Mouse (Mus musculus): ENCODE data around the gene Cuedc2. TPM values are rescaled to one million over a fixed set of nuclear protein-coding genes. Genes with fewer than 3 reads are reported as not detected.
A peak's percentile ranks its signal among the peaks of the same experiment; 100 is the strongest.

The Cuedc2 gene
- polyA plus RNA-seq, 1 experiment from 2014 or later: 80.0 TPM

DNA sequence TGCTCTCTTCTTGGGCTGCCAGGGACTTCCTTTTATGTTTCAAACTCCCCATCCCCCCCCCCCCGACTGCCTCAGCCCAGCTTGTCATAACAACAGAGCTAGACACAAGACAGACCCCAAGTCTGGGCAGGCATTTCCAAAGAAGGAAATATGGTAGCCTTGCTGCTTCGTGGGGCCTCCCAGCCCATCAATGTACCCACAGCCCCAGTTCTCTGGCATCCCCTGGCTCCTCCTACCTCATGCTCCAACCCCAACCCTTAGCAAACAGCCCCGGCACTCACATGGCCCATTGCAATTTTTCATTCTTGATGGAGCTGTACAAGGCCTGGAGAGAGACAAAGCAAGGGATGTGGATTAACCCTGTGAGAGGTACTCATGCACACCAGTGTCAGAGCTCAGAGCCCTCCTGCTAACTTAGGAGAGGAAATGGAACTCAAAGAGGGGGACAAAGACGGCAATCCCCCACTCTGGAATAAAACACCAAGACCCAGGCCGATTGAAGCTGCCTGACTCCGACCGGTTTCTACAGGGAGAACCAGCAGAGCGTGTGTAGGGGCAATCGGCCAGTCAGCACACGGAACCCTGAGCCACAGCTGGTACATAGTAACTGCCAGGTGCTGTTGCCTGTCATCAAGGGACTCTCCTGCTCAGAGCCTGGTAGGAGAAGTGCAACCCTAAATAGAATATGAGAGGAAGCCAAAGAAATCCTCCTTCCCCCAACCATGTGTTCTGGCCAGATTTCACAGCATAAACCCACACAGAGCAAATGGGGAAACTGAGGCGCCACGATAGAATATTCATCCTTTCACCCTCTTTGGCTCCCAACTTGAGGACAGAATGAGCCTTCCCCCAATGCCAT, 22.5 kb downstream of the Cuedc2 start:
- Histone ChIP-seq H3K4me1 (replicated peaks; ENCODE audit: control insufficient read depth, insufficient read depth, low read length) (no peaks in the 10 kb centered on the region), H3K27me3 (replicated peaks; ENCODE audit: control insufficient read depth, insufficient read depth, low read length) (peaks cover 56% of the 10 kb centered on the region), H3K4me2 (replicated peaks; ENCODE audit: low read depth) (peak overlapping the region; percentile 66), H3K9me3 (ENCODE audit: control insufficient read depth) (no peaks in the 10 kb centered on the region), H3K27ac (ENCODE audit: low read depth, low read length) (peak overlapping the region; percentile 21; the same call in 1 of the 2 replicates), H3K36me3 (ENCODE audit: control insufficient read depth, insufficient read depth) (peaks cover 12% of the 10 kb centered on the region), H3K4me3 (ENCODE audit: low read depth, low read length) (peak overlapping the region; percentile 39), H3K9ac (ENCODE audit: low read depth, low read length) (no peak overlapping the region)
- 36% methylated on average over 12 of the region's 12 CpGs for WGBS
- 0 out of 2 replicates have a peak, but pooled peaks have one; percentile 9 for ATAC-seq
- TF ChIP-seq CTCF (IDR thresholded peaks at IDR 0.05; ENCODE audit: low read depth): no peak

GRCm38 (mm10) chr19:46314872-46315742, 23.4 kb downstream of the Cuedc2 start:
- peaks cover 20% of the 10 kb centered on the region for H3K36me3 ChIP-seq (ENCODE audit: control insufficient read depth, insufficient read depth)
- WGBS: 20% methylated on average over 14 of the region's 14 CpGs
- no peaks in the 10 kb centered on the region for H3K9me3 ChIP-seq (ENCODE audit: control insufficient read depth)
- no peak overlapping the region for H3K9ac ChIP-seq (ENCODE audit: low read depth, low read length)
- no peak for TF ChIP-seq CTCF (IDR thresholded peaks at IDR 0.05; ENCODE audit: low read depth)
- no peak for ATAC-seq
- H3K4me2 ChIP-seq (replicated peaks; ENCODE audit: low read depth): peak overlapping the region; percentile 25; the same call in 1 of the 2 replicates
- peaks cover 48% of the 10 kb centered on the region for H3K27me3 ChIP-seq (replicated peaks; ENCODE audit: control insufficient read depth, insufficient read depth, low read length)
- H3K27ac ChIP-seq (ENCODE audit: low read depth, low read length): no peak overlapping the region; the same call in 1 of the 2 replicates
- no peaks in the 10 kb centered on the region for H3K4me1 ChIP-seq (replicated peaks; ENCODE audit: control insufficient read depth, insufficient read depth, low read length)
- no peak overlapping the region for H3K4me3 ChIP-seq (ENCODE audit: low read depth, low read length)

- WGBS: 24% methylated on average over 18 of the region's 18 CpGs
- H3K4me2 ChIP-seq (replicated peaks; ENCODE audit: low read depth): peak overlapping the region; percentile 25; the same call in 1 of the 2 replicates
- no peak overlapping the region for H3K4me3 ChIP-seq (ENCODE audit: low read depth, low read length)
- no peaks in the 10 kb centered on the region for H3K9me3 ChIP-seq (ENCODE audit: control insufficient read depth)
- peaks cover 27% of the 10 kb centered on the region for H3K36me3 ChIP-seq (ENCODE audit: control insufficient read depth, insufficient read depth)
- peaks cover 41% of the 10 kb centered on the region for H3K27me3 ChIP-seq (replicated peaks; ENCODE audit: control insufficient read depth, insufficient read depth, low read length)
- 0 out of 2 replicates have a peak overlapping the region, but pooled peaks have one; percentile 12 for H3K9ac ChIP-seq (ENCODE audit: low read depth, low read length)
- ATAC-seq: no peak
- no peak for TF ChIP-seq CTCF (IDR thresholded peaks at IDR 0.05; ENCODE audit: low read depth)
- no peak overlapping the region for H3K27ac ChIP-seq (ENCODE audit: low read depth, low read length)
- 0 out of 2 replicates have a peak, but pooled peaks cover 1% of the 10 kb centered on the region for H3K4me1 ChIP-seq (replicated peaks; ENCODE audit: control insufficient read depth, insufficient read depth, low read length)
Measured at GRCm38 (mm10) chr19:46314151-46314601, 24.3 kb downstream of the Cuedc2 start.

- WGBS: 75% methylated on average over 6 of the region's 6 CpGs
- ATAC-seq: no peak
- no peak for TF ChIP-seq CTCF (IDR thresholded peaks at IDR 0.05; ENCODE audit: low read depth)
- no peak overlapping the region for H3K4me2 ChIP-seq (replicated peaks; ENCODE audit: low read depth)
- peaks cover 27% of the 10 kb centered on the region for H3K36me3 ChIP-seq (ENCODE audit: control insufficient read depth, insufficient read depth)
- H3K9me3 ChIP-seq (ENCODE audit: control insufficient read depth): no peaks in the 10 kb centered on the region
- H3K4me1 ChIP-seq (replicated peaks; ENCODE audit: control insufficient read depth, insufficient read depth, low read length): 0 out of 2 replicates have a peak, but pooled peaks cover 7% of the 10 kb centered on the region
- no peak overlapping the region for H3K4me3 ChIP-seq (ENCODE audit: low read depth, low read length)
- H3K9ac ChIP-seq (ENCODE audit: low read depth, low read length): no peak overlapping the region
- peaks cover 36% of the 10 kb centered on the region for H3K27me3 ChIP-seq (replicated peaks; ENCODE audit: control insufficient read depth, insufficient read depth, low read length)
- no peak overlapping the region for H3K27ac ChIP-seq (ENCODE audit: low read depth, low read length)
Measured at GRCm38 (mm10) chr19:46313591-46313990, 24.9 kb downstream of the Cuedc2 start.

DNA sequence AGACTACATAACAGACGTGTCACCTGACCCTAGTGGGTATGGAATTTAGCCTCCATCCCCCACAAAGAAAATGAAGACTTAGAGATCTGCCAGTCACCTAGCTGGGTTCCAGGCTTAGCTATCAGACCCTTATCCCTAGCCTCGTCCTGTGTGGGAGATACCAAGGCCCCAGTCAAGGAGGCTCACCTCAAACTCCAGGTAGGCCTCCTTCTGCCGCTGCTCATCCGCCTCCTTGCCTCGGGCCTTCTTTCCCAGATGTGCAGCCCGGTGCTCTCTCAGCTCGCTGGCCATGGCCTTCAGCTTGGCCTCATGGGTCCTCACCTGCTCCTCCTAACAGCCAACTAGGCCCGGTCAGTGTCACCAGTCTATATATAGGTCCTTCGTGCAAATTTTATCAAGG, 25.4 kb downstream of the Cuedc2 start:
- Histone ChIP-seq H3K36me3 (ENCODE audit: control insufficient read depth, insufficient read depth) (peaks cover 27% of the 10 kb centered on the region), H3K4me2 (replicated peaks; ENCODE audit: low read depth) (no peak overlapping the region), H3K4me1 (replicated peaks; ENCODE audit: control insufficient read depth, insufficient read depth, low read length) (0 out of 2 replicates have a peak, but pooled peaks cover 7% of the 10 kb centered on the region), H3K27me3 (replicated peaks; ENCODE audit: control insufficient read depth, insufficient read depth, low read length) (peaks cover 31% of the 10 kb centered on the region), H3K27ac (ENCODE audit: low read depth, low read length) (no peak overlapping the region), H3K4me3 (ENCODE audit: low read depth, low read length) (no peak overlapping the region), H3K9me3 (ENCODE audit: control insufficient read depth) (no peaks in the 10 kb centered on the region), H3K9ac (ENCODE audit: low read depth, low read length) (no peak overlapping the region)
- TF ChIP-seq CTCF (IDR thresholded peaks at IDR 0.05; ENCODE audit: low read depth): no peak
- no peak for ATAC-seq
- 90% methylated on average over 9 of the region's 9 CpGs for WGBS

GRCm38 (mm10) chr19:46312566-46312965, 25.9 kb downstream of the Cuedc2 start:
- peaks cover 28% of the 10 kb centered on the region for H3K36me3 ChIP-seq (ENCODE audit: control insufficient read depth, insufficient read depth)
- no peak overlapping the region for H3K27ac ChIP-seq (ENCODE audit: low read depth, low read length)
- no peak overlapping the region for H3K4me3 ChIP-seq (ENCODE audit: low read depth, low read length)
- 0 out of 2 replicates have a peak, but pooled peaks cover 7% of the 10 kb centered on the region for H3K4me1 ChIP-seq (replicated peaks; ENCODE audit: control insufficient read depth, insufficient read depth, low read length)
- 93% methylated on average over 20 of the region's 21 CpGs for WGBS
- ATAC-seq: no peak
- no peak overlapping the region for H3K9ac ChIP-seq (ENCODE audit: low read depth, low read length)
- H3K9me3 ChIP-seq (ENCODE audit: control insufficient read depth): no peaks in the 10 kb centered on the region
- no peak overlapping the region for H3K4me2 ChIP-seq (replicated peaks; ENCODE audit: low read depth)
- TF ChIP-seq CTCF (IDR thresholded peaks at IDR 0.05; ENCODE audit: low read depth): no peak
- peaks cover 27% of the 10 kb centered on the region for H3K27me3 ChIP-seq (replicated peaks; ENCODE audit: control insufficient read depth, insufficient read depth, low read length)
